Mouse (Mus musculus) olfactory bulb, adult 2 months (tissue): ENCODE results near the gene Nelfb. TPM values are rescaled to one million over a fixed set of nuclear protein-coding genes. Genes with fewer than 3 reads are reported as not detected.

Experiments used
- H3K27ac ChIP-seq: fragments of 200-500 bp; 2 replicates; pipeline ENCODE4 v1.5.1; 2012; ENCODE audit warnings: low read depth, low read length; ENCODE audit not compliant: insufficient read depth
- H3K4me1 ChIP-seq: fragments of 200-500 bp; 2 replicates; pipeline ENCODE4 v1.6.1; 2012; ENCODE audit warnings: low read length; ENCODE audit not compliant: control insufficient read depth, insufficient read depth
- H3K4me3 ChIP-seq: fragments of 200-500 bp; 2 replicates; pipeline ENCODE4 v1.5.1; 2012; ENCODE audit warnings: mild to moderate bottlenecking, low read depth, low read length, moderate library complexity; ENCODE audit not compliant: insufficient read depth
- CTCF ChIP-seq: fragments of 200-500 bp; IDR thresholded peaks from 2 replicates; pipeline ENCODE4 v1.5.1; 2012; ENCODE audit warnings: low read depth, mild to moderate bottlenecking, low read length, moderate library complexity; ENCODE audit not compliant: insufficient read depth
- POLR2A ChIP-seq: fragments of 200-500 bp; IDR thresholded peaks from 2 replicates; pipeline ENCODE4 v1.6.1; 2012; ENCODE audit warnings: mild to moderate bottlenecking, low read depth, low read length, moderate library complexity; ENCODE audit not compliant: insufficient read depth
- WGBS: fragments of 180-500 bp; shearing (Covaris S2); methylation state at CpG from one replicate; pipeline ENCODE4 v1.1.7; 2018; 5-methylcytosine and 5-hydroxymethylcytosine counted together
- polyA plus RNA-seq: library from polyadenylated mRNA; stranded (reverse); fragments of >200 nt; gene quantifications from 2 replicates; pipeline ENCODE4 v1.2.4, GENCODE M21; 2012; ENCODE audit warnings: low replicate concordance; ENCODE audit not compliant: missing spikeins, insufficient read depth, insufficient read length

The Nelfb gene
- polyA plus RNA-seq, 1 experiment: not detected

GRCm38 (mm10) chr2:25195211-25196156 is 15.8 kb downstream of the Nelfb start:
- peak overlapping the region; percentile 6; the same call in 1 of the 2 replicates for H3K4me3 ChIP-seq
- H3K27ac ChIP-seq: no peak overlapping the region; the same call in 1 of the 2 replicates
- 49% methylated on average over 55 of the region's 55 CpGs for WGBS
- H3K4me1 ChIP-seq: peaks cover 5% of the 10 kb centered on the region
- TF ChIP-seq CTCF (0 out of 2 replicates have a peak, but pooled peaks have one; percentile 12), POLR2A (no peak)

- Histone ChIP-seq H3K4me1 (peaks cover 5% of the 10 kb centered on the region), H3K27ac (no peak overlapping the region), H3K4me3 (no peak overlapping the region)
- WGBS: 88% methylated on average over 17 of the region's 17 CpGs
- TF ChIP-seq CTCF: no peak
- TF ChIP-seq POLR2A: no peak
These were observed 16.7 kb downstream of the Nelfb start for GRCm38 (mm10) chr2:25194486-25195171.

- Histone ChIP-seq H3K4me1 (peaks cover 5% of the 10 kb centered on the region), H3K4me3 (no peak overlapping the region), H3K27ac (no peak overlapping the region)
- TF ChIP-seq POLR2A: no peak
- no peak for TF ChIP-seq CTCF
- 79% methylated on average over 5 of the region's 5 CpGs for WGBS
These were observed 17.3 kb downstream of the Nelfb start for GRCm38 (mm10) chr2:25194006-25194405.

- 1% methylated on average over 6 of the region's 6 CpGs for whole genome bisulfite sequencing
- no peak overlapping the region for H3K4me3 ChIP-seq
These were observed 17.9 kb downstream of the Nelfb start for GRCm38 (mm10) chr2:25193330-25193770.

GRCm38 (mm10) chr2:25187841-25188240 is 23.4 kb downstream of the Nelfb start:
- no peak overlapping the region for H3K4me3 ChIP-seq
- WGBS: 87% methylated on average over 6 of the region's 6 CpGs
- no peak overlapping the region for H3K27ac ChIP-seq
- peaks cover 10% of the 10 kb centered on the region for H3K4me1 ChIP-seq
- TF ChIP-seq CTCF: no peak

More at GRCm38 (mm10) chr2:25193330-25193770, 17.9 kb downstream of the Nelfb start:
- 0 out of 2 replicates have a peak, but pooled peaks have one; percentile 11 for TF ChIP-seq POLR2A
- TF ChIP-seq CTCF: peak; percentile 66
- peaks cover 5% of the 10 kb centered on the region for H3K4me1 ChIP-seq
- H3K27ac ChIP-seq: no peak overlapping the region

GRCm38 (mm10) chr2:25186575-25186930 is 24.7 kb downstream of the Nelfb start:
- TF ChIP-seq CTCF: no peak
- no peak for TF ChIP-seq POLR2A
- 53% methylated on average over 5 of the region's 5 CpGs for WGBS
- Histone ChIP-seq H3K27ac (no peak overlapping the region), H3K4me1 (peaks cover 13% of the 10 kb centered on the region), H3K4me3 (no peak overlapping the region)

- Histone ChIP-seq H3K4me1 (peaks cover 19% of the 10 kb centered on the region), H3K27ac (no peak overlapping the region), H3K4me3 (peak overlapping the region; percentile 37)
- 5% methylated on average over 64 of the region's 64 CpGs for WGBS
- TF ChIP-seq POLR2A (no peak), CTCF (no peak)
These were observed 25.4 kb downstream of the Nelfb start for GRCm38 (mm10) chr2:25185625-25186574.

- no peak overlapping the region for H3K4me3 ChIP-seq
- TF ChIP-seq CTCF (no peak), POLR2A (no peak)
- 83% methylated on average over 7 of the region's 7 CpGs for WGBS
- H3K27ac ChIP-seq: no peak overlapping the region
- H3K4me1 ChIP-seq: peaks cover 32% of the 10 kb centered on the region
These were observed 26.8 kb downstream of the Nelfb start for GRCm38 (mm10) chr2:25184496-25184895.
